Mouse (Mus musculus) embryonic facial prominence, embryonic 13.5 days (tissue): Measurements from ENCODE around the gene Dapk3. TPM values are rescaled to one million over a fixed set of nuclear protein-coding genes. Genes with fewer than 3 reads are reported as not detected.
"Not testable (repeated sequence)": the region's sequence is repeated elsewhere in the genome, so short reads cannot be mapped to it uniquely, and the experiment has no call there.

Experiments used
- ATAC-seq: fragments of 200-750 bp; cut with Nextera tagmentation; 2 replicates; pipeline ENCODE4 v1.8.0; 2017; ENCODE audit warnings: low read depth; ENCODE audit not compliant: insufficient number of reproducible peaks, insufficient read depth, low FRiP score, low TSS enrichment
- H3K27ac ChIP-seq: fragments of 300-500 bp; sonication (generic); 2 replicates; pipeline ENCODE4 v1.5.1; 2015; ENCODE audit warnings: moderate library complexity, mild to moderate bottlenecking, inconsistent platforms
- H3K27me3 ChIP-seq: fragments of 300-500 bp; sonication (generic); 2 replicates; pipeline ENCODE4 v1.6.1; 2015; ENCODE audit warnings: mild to moderate bottlenecking, inconsistent platforms
- H3K36me3 ChIP-seq: fragments of 300-500 bp; sonication (generic); 2 replicates; pipeline ENCODE4 v1.6.1; 2015; ENCODE audit warnings: mild to moderate bottlenecking, inconsistent platforms
- H3K4me1 ChIP-seq: fragments of 300-500 bp; sonication (generic); 2 replicates; pipeline ENCODE4 v1.6.1; 2015; ENCODE audit warnings: inconsistent platforms
- H3K4me2 ChIP-seq: fragments of 300-500 bp; sonication (generic); 2 replicates; pipeline ENCODE4 v1.6.1; 2015; ENCODE audit warnings: moderate library complexity, mild to moderate bottlenecking, inconsistent platforms
- H3K4me3 ChIP-seq: fragments of 300-500 bp; sonication (generic); 2 replicates; pipeline ENCODE4 v1.5.1; 2015; ENCODE audit warnings: mild to moderate bottlenecking, inconsistent platforms
- H3K9ac ChIP-seq: fragments of 300-500 bp; sonication (generic); 2 replicates; pipeline ENCODE4 v1.6.1; 2015; ENCODE audit warnings: mild to moderate bottlenecking, inconsistent platforms
- H3K9me3 ChIP-seq: fragments of 300-500 bp; sonication (generic); 2 replicates; pipeline ENCODE4 v1.6.1; 2016; ENCODE audit warnings: inconsistent platforms
- WGBS: fragments of 180-500 bp; shearing (Covaris S2); methylation state at CpG from one replicate; pipeline ENCODE4 v1.1.7; 2015; ENCODE audit warnings: mixed read lengths; 5-methylcytosine and 5-hydroxymethylcytosine counted together
- polyA plus RNA-seq: library from polyadenylated mRNA; unstranded; fragments of >200 nt; fragmentation: Nextera tagmentation; extraction: Ambion mirVana; gene quantifications from 2 replicates; pipeline ENCODE4 v1.2.1, GENCODE M21; 2015

Gene Dapk3
- polyA plus RNA-seq, 1 experiment from 2014 or later = 57.1 TPM

- H3K9me3 ChIP-seq = no peaks in the 10 kb centered on the region
- no peaks in the 10 kb centered on the region for H3K4me1 ChIP-seq
- peaks cover 2% of the 10 kb centered on the region; the same call in 1 of the 2 replicates for H3K27me3 ChIP-seq
- 89% methylated on average over 6 of the region's 6 CpGs for WGBS
- H3K27ac ChIP-seq = no peak overlapping the region
- peaks cover 3% of the 10 kb centered on the region; the same call in 1 of the 2 replicates for H3K36me3 ChIP-seq
- no peak for ATAC-seq
- H3K4me3 ChIP-seq = no peak overlapping the region
- no peak overlapping the region for H3K4me2 ChIP-seq
- no peak overlapping the region for H3K9ac ChIP-seq
These were observed 34.0 kb downstream of the Dapk3 start for GRCm38 (mm10) chr10:81216810-81217209.

DNA sequence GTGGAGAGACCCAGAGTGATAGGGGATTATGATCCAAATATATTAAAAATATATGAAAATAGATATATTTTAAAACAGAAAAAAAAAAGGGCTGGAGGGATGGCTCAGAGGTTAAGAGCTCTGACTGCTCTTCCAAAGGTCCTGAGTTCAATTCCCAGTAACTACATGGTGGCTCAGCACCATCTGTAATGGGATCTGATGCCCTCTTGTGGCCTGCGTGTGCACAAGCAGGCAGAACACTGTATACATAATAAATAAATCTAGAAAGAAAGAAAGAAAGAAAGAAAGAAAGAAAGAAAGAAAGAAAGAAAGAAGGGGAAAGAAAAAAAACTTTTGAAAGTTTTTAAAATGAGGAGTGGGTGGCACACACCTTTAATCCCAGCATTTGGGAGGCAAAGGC lies 34.5 kb downstream of the Dapk3 start:
- not testable (repeated sequence) for H3K36me3 ChIP-seq, H3K9me3 ChIP-seq, H3K27ac ChIP-seq, H3K4me2 ChIP-seq, H3K9ac ChIP-seq, H3K4me3 ChIP-seq, H3K4me1 ChIP-seq, ATAC-seq, H3K27me3 ChIP-seq
- WGBS = 19% methylated on average over 1 of the region's 1 CpGs

- Histone ChIP-seq H3K36me3 (no peaks in the 10 kb centered on the region), H3K27me3 (peaks cover 2% of the 10 kb centered on the region; the same call in 1 of the 2 replicates), H3K4me3 (no peak overlapping the region), H3K4me1 (no peaks in the 10 kb centered on the region), H3K9me3 (no peaks in the 10 kb centered on the region), H3K27ac (no peak overlapping the region), H3K4me2 (no peak overlapping the region), H3K9ac (no peak overlapping the region)
- WGBS = 39% methylated on average over 7 of the region's 7 CpGs
- no peak for ATAC-seq
These were observed 35.2 kb downstream of the Dapk3 start for GRCm38 (mm10) chr10:81217964-81218363.

GRCm38 (mm10) chr10:81221402-81222015 lies 38.7 kb downstream of the Dapk3 start:
- WGBS = 80% methylated on average over 5 of the region's 5 CpGs
- no peak for ATAC-seq

DNA sequence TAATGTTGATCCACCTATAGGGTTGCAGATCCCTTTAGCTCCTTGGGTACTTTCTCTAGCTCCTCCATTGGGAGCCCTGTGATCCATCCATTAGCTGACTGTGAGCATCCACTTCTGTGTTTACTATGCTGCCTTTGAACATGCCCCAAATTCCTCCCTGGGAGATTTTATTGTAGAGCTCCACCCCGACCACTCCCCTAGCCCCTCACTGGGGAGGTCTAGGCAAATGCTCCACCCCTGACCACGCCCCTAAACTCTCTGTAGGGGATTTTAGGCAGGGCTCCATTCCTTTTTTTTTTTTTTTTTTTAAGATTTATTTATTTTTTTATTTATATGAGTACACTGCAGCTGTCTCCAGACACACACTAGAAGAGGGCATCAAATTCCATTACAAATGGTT lies 40.9 kb downstream of the Dapk3 start:
- WGBS = 58% methylated on average over 2 of the region's 2 CpGs

More at GRCm38 (mm10) chr10:81221402-81222015, 38.7 kb downstream of the Dapk3 start:
- H3K9me3 ChIP-seq = no peaks in the 10 kb centered on the region
- no peak overlapping the region for H3K27ac ChIP-seq
- no peak overlapping the region for H3K4me3 ChIP-seq
- no peak overlapping the region for H3K4me2 ChIP-seq
- H3K9ac ChIP-seq = no peak overlapping the region
- no peaks in the 10 kb centered on the region for H3K4me1 ChIP-seq
- no peaks in the 10 kb centered on the region for H3K36me3 ChIP-seq
- H3K27me3 ChIP-seq = peaks cover 2% of the 10 kb centered on the region; the same call in 1 of the 2 replicates

DNA sequence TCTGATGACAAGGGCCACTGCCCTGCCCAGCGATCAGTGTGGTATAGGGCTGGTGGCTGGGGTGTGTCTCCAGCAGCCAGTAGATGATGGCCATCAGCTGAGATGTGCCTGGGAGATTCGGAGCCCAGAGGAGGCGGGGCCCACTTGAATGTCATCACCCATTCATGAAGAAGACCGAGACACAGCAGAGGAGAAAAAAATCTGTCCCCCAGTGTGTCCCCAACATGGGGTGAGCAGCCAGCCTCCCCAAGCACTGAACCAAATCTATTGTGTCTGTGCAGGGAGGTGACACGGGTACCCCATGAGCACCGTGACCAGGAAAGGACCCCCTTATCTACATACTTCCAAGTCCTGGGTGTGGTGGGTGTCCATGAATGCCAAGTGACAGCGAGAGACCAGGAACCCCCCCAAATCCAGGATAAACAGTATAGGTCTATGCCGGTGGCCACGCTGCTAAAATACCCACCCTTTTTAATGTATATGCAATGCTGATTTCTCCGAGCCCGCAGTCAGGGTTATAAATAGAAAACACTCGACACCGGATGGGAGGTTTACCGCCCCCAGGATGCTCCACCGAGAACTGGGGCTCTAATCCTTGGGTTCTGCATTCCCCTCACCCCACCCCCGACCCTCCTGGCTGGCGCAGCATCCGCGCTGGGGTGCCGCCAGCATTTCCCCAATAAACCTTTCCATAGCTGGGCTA lies 47.1 kb downstream of the Dapk3 start:
- Histone ChIP-seq H3K27ac (no peak overlapping the region), H3K4me1 (peaks cover 22% of the 10 kb centered on the region), H3K4me3 (peak overlapping the region; percentile 28), H3K9me3 (no peaks in the 10 kb centered on the region), H3K9ac (peak overlapping the region; percentile 54), H3K36me3 (no peaks in the 10 kb centered on the region), H3K4me2 (peak overlapping the region; percentile 52), H3K27me3 (peaks cover 46% of the 10 kb centered on the region)
- 13% methylated on average over 20 of the region's 20 CpGs for WGBS
- ATAC-seq = no peak

More for the DNA sequence above, 40.9 kb downstream of the Dapk3 start:
- not testable (repeated sequence) for H3K27ac ChIP-seq, H3K27me3 ChIP-seq, H3K36me3 ChIP-seq, H3K4me1 ChIP-seq, H3K4me3 ChIP-seq, H3K9me3 ChIP-seq, H3K4me2 ChIP-seq, H3K9ac ChIP-seq, ATAC-seq

DNA sequence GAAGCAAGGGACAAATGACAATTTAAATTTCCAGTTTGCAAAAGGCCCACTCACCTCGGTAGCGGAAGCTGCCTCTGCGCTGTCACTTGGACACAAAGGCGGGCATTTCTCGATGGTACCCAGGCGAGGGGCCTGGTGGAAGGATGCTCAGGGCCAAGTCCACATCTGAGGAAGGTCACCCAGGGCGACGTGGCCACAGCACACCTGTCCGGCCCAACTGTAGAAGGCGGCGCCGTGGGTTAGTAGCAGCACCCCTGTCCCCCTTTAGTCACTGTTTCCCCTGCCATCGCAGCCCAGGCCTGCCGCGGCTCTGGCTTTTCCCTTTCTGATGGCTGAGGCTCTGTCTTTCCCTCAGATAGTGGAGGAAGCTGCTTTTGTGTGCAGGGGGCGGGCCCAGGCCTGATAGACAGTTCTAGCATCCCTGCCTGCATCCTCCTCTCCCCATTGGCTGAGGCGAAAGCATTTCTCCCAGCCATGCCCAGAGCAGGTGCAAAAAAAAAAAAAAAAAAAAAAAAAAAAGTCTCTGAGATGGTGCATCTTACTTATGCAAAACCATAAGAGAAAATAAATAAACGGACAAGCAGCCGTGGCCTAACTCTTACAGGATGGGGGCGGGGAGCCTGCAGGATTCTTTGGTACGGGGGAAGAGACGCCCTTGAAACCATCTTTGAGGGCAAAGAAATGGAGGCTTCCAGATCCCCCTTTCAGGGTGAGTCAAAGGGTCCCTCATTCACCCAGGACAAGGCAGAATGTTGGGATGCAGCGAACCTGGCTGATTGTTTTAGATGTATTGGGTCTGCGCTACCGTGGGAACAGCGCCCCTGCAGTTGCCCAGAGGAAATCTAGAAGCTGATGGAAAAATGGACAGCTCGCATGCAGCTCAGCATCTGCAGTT lies 47.9 kb downstream of the Dapk3 start, which contains the start of gene Atcay:
Gene Atcay, minus strand, starts transcription at position 396 of the 895 bp plus-strand sequence.
- Histone ChIP-seq H3K9ac (peak within 1 kb of the TSS; percentile 54), H3K4me1 (peaks cover 22% of the 10 kb centered on the region), H3K4me2 (peak within 1 kb of the TSS; percentile 52), H3K36me3 (no peaks in the 10 kb centered on the region), H3K27ac (no peak within 1 kb of the TSS), H3K9me3 (no peaks in the 10 kb centered on the region), H3K27me3 (peaks cover 46% of the 10 kb centered on the region), H3K4me3 (peak within 1 kb of the TSS; percentile 28)
- ATAC-seq = no peak
- 6% methylated on average over 27 of the region's 27 CpGs for WGBS

DNA sequence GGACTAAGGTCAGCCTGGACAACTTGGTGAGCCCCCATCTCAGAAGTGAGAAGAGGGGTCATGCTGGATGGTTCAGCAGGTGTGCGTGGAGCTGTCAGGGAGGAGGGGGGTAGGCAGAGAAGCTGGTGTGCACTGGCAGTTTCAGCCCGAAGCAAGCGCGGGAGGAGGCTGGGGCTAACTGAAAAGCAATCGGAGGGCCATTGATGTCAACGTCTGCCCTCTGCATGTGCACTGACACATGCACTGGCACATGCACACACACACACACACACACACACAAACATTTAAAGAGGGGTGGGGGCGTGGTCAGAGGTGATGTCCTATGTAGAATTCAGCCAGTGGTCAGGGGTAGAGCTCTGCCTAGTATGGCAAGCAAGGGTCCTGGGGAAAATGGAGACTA lies 48.6 kb downstream of the Dapk3 start:
- Histone ChIP-seq H3K36me3 (no peaks in the 10 kb centered on the region), H3K27ac (no peak overlapping the region), H3K9me3 (no peaks in the 10 kb centered on the region), H3K27me3 (peaks cover 46% of the 10 kb centered on the region), H3K9ac (no peak overlapping the region), H3K4me3 (no peak overlapping the region), H3K4me1 (peaks cover 22% of the 10 kb centered on the region), H3K4me2 (no peak overlapping the region)
- ATAC-seq = no peak
- WGBS = 54% methylated on average over 7 of the region's 7 CpGs

DNA sequence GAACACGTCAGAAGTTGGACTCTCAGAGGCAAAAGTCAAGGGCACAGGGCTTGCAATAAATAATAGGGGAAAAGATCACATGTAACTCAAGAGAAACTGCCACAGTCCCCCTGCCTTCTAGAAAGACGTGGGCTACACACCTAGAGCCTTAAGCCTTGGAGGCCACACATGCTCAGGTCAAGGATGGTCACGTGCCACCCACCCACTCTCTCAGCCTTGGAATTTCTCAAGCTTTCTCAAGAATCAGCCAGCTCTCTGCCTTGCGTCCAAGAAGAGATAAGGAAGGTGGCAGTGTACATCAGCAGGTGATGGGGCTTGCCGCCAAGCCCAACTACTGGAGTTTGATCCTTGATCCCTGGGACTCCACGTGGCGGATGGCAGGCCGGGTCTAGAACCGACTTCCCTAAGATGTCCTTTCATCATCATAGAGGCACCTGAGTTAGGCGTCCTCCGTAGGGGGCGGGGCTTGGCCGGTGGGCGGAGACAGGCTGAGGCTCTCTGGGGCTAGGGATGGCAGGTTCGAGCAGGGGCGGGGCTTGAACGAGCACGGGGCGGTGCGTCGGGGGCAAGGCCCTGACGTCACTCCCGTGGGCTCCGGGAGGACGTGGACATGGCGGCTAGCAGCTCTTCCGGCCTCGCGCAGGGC lies 49.9 kb downstream of the Dapk3 start, which contains the start of gene Zfr2:
Gene Zfr2, plus strand, starts transcription at position 576 of the 646 bp plus-strand sequence.
- H3K36me3 ChIP-seq = no peaks in the 10 kb centered on the region
- 9% methylated on average over 29 of the region's 29 CpGs for WGBS
- no peaks in the 10 kb centered on the region for H3K9me3 ChIP-seq
- peak within 1 kb of the TSS; percentile 78 for H3K9ac ChIP-seq
- H3K27me3 ChIP-seq = peaks cover 51% of the 10 kb centered on the region
- peak; percentile 79 for ATAC-seq
- H3K4me2 ChIP-seq = peak within 1 kb of the TSS; percentile 70
- peak within 1 kb of the TSS; percentile 22; the same call in 1 of the 2 replicates for H3K27ac ChIP-seq
- peaks cover 28% of the 10 kb centered on the region for H3K4me1 ChIP-seq
- peak within 1 kb of the TSS; percentile 70 for H3K4me3 ChIP-seq

GRCm38 (mm10) chr10:81233226-81233585 lies 50.4 kb downstream of the Dapk3 start:
- Histone ChIP-seq H3K9ac (peak overlapping the region; percentile 78), H3K4me2 (peak overlapping the region; percentile 70), H3K9me3 (no peaks in the 10 kb centered on the region), H3K27me3 (peaks cover 56% of the 10 kb centered on the region), H3K4me3 (peak overlapping the region; percentile 70), H3K36me3 (no peaks in the 10 kb centered on the region), H3K27ac (peak overlapping the region; percentile 22; the same call in 1 of the 2 replicates), H3K4me1 (peaks cover 32% of the 10 kb centered on the region)
- ATAC-seq = peak; percentile 62
- WGBS = under 1% methylated on average over 26 of the region's 28 CpGs

DNA sequence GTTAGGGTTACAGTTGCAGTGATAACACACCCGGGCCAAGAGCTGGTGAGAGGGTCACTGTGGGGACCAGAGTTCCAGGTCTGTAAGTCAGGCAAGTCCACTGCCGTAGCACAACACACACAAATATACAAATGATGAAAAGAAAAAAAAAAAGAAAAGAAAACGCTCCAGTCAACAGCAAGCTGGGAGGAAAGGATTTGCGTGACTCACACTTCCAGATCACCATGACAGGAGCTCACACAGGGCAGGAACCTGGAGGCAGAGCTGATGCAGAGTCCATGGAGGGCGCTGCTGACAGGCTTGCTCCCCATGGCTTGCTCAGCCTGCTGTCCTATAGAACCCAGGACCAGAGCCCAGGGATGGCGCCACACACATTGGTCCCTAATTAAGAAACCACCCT lies 51.4 kb downstream of the Dapk3 start:
- WGBS = 79% methylated on average over 6 of the region's 6 CpGs
- Histone ChIP-seq H3K36me3 (no peaks in the 10 kb centered on the region), H3K27ac (no peak overlapping the region), H3K4me1 (peaks cover 32% of the 10 kb centered on the region), H3K4me3 (no peak overlapping the region), H3K4me2 (peak overlapping the region; percentile 70; the same call in 1 of the 2 replicates), H3K9ac (no peak overlapping the region), H3K9me3 (no peaks in the 10 kb centered on the region), H3K27me3 (peaks cover 54% of the 10 kb centered on the region)
- ATAC-seq = no peak
